Mouse (Mus musculus): Measurements from ENCODE around the gene Olfr1246. TPM values are rescaled to one million over a fixed set of nuclear protein-coding genes. Genes with fewer than 3 reads are reported as not detected.
"Not testable (repeated sequence)": the region's sequence is repeated elsewhere in the genome, so short reads cannot be mapped to it uniquely, and the experiment has no call there.

Gene Olfr1246
- polyA plus RNA-seq (2012; rRNA removed): not detected in 2 replicates

GRCm38 (mm10) chr2:89593057-89593456, at the start of gene Olfr1246:
Gene Olfr1246 (minus strand): TSS chr2:89593157.
- Histone ChIP-seq H3K36me3 (ENCODE audit: control insufficient read depth, insufficient read depth, low read length) (no peaks in the 10 kb centered on the region), H3K4me1 (ENCODE audit: control insufficient read depth, insufficient read depth, insufficient read length, low read length) (no peaks in the 10 kb centered on the region), H3K27me3 (ENCODE audit: control insufficient read depth, insufficient read depth, low read length) (no peaks in the 10 kb centered on the region), H3K27ac (ENCODE audit: insufficient read depth, low read depth, low read length) (no peak within 1 kb of the TSS), H3K4me3 (ENCODE audit: low read depth, low read length) (no peak within 1 kb of the TSS)
- TF ChIP-seq CTCF (IDR thresholded peaks at IDR 0.05; ENCODE audit: extremely low read depth, insufficient read length, insufficient replicate concordance, low read depth, low read length): no peak
- TF ChIP-seq POLR2A (IDR thresholded peaks at IDR 0.05; ENCODE audit: low read depth, low read length): no peak
- 63% methylated on average over 2 of the region's 2 CpGs for WGBS

GRCm38 (mm10) chr2:89634883-89635282, 41.9 kb upstream of the Olfr1246 start, which contains the start of gene Olfr1249:
Gene Olfr1249 (minus strand): TSS chr2:89634983.
- H3K4me1 ChIP-seq (ENCODE audit: control insufficient read depth, insufficient read depth, insufficient read length, low read length): no peaks in the 10 kb centered on the region
- H3K4me3 ChIP-seq (ENCODE audit: low read depth, low read length): no peak within 1 kb of the TSS
- TF ChIP-seq POLR2A (IDR thresholded peaks at IDR 0.05; ENCODE audit: low read depth, low read length) (no peak), CTCF (IDR thresholded peaks at IDR 0.05; ENCODE audit: extremely low read depth, insufficient read length, insufficient replicate concordance, low read depth, low read length) (no peak)
- 87% methylated on average over 2 of the region's 2 CpGs for WGBS
- H3K27me3 ChIP-seq (ENCODE audit: control insufficient read depth, insufficient read depth, low read length): no peaks in the 10 kb centered on the region
- H3K27ac ChIP-seq (ENCODE audit: insufficient read depth, low read depth, low read length): no peak within 1 kb of the TSS
- H3K36me3 ChIP-seq (ENCODE audit: control insufficient read depth, insufficient read depth, low read length): no peaks in the 10 kb centered on the region

- H3K4me3 ChIP-seq (ENCODE audit: low read depth, low read length); H3K4me1 ChIP-seq (ENCODE audit: control insufficient read depth, insufficient read depth, insufficient read length, low read length); H3K27me3 ChIP-seq (ENCODE audit: control insufficient read depth, insufficient read depth, low read length); H3K27ac ChIP-seq (ENCODE audit: insufficient read depth, low read depth, low read length); H3K36me3 ChIP-seq (ENCODE audit: control insufficient read depth, insufficient read depth, low read length): not testable (repeated sequence)
- WGBS: 89% methylated on average over 1 of the region's 1 CpGs
Measured at GRCm38 (mm10) chr2:89618145-89618544, 25.2 kb upstream of the Olfr1246 start, which contains the start of gene Olfr1248. Gene Olfr1248 (minus strand): TSS chr2:89618245.

- no peak within 1 kb of the TSS for H3K27ac ChIP-seq (ENCODE audit: insufficient read depth, low read depth, low read length)
- TF ChIP-seq CTCF (IDR thresholded peaks at IDR 0.05; ENCODE audit: extremely low read depth, insufficient read length, insufficient replicate concordance, low read depth, low read length) (no peak), POLR2A (IDR thresholded peaks at IDR 0.05; ENCODE audit: low read depth, low read length) (no peak)
- 87% methylated on average over 2 of the region's 2 CpGs for WGBS
- H3K36me3 ChIP-seq (ENCODE audit: control insufficient read depth, insufficient read depth, low read length): no peaks in the 10 kb centered on the region
- no peaks in the 10 kb centered on the region for H3K4me1 ChIP-seq (ENCODE audit: control insufficient read depth, insufficient read depth, insufficient read length, low read length)
- H3K27me3 ChIP-seq (ENCODE audit: control insufficient read depth, insufficient read depth, low read length): no peaks in the 10 kb centered on the region
- H3K4me3 ChIP-seq (ENCODE audit: low read depth, low read length): no peak within 1 kb of the TSS
Measured at GRCm38 (mm10) chr2:89614030-89614429, 21.1 kb upstream of the Olfr1246 start, which contains the start of gene Olfr1247. Gene Olfr1247 (minus strand): TSS chr2:89614130.

- Histone ChIP-seq H3K27me3 (ENCODE audit: control insufficient read depth, insufficient read depth, low read length) (no peaks in the 10 kb centered on the region), H3K27ac (ENCODE audit: insufficient read depth, low read depth, low read length) (no peak within 1 kb of the TSS), H3K36me3 (ENCODE audit: control insufficient read depth, insufficient read depth, low read length) (no peaks in the 10 kb centered on the region), H3K4me1 (ENCODE audit: control insufficient read depth, insufficient read depth, insufficient read length, low read length) (no peaks in the 10 kb centered on the region), H3K4me3 (ENCODE audit: low read depth, low read length) (no peak within 1 kb of the TSS)
- TF ChIP-seq CTCF (IDR thresholded peaks at IDR 0.05; ENCODE audit: extremely low read depth, insufficient read length, insufficient replicate concordance, low read depth, low read length): no peak
- 76% methylated on average over 1 of the region's 1 CpGs for WGBS
Measured at GRCm38 (mm10) chr2:89578347-89578746, 14.6 kb downstream of the Olfr1246 start, which contains the start of gene Olfr1245. Gene Olfr1245 (minus strand): TSS chr2:89578447.

- WGBS: 55% methylated on average over 2 of the region's 2 CpGs
- not testable (repeated sequence) for H3K27me3 ChIP-seq (ENCODE audit: control insufficient read depth, insufficient read depth, low read length); H3K4me3 ChIP-seq (ENCODE audit: low read depth, low read length); H3K36me3 ChIP-seq (ENCODE audit: control insufficient read depth, insufficient read depth, low read length); H3K27ac ChIP-seq (ENCODE audit: insufficient read depth, low read depth, low read length); H3K4me1 ChIP-seq (ENCODE audit: control insufficient read depth, insufficient read depth, insufficient read length, low read length)
Measured at GRCm38 (mm10) chr2:89562706-89563105, 30.3 kb downstream of the Olfr1246 start.

- WGBS: 48% methylated on average over 2 of the region's 2 CpGs
- H3K4me3 ChIP-seq (ENCODE audit: low read depth, low read length): no peak overlapping the region
- no peaks in the 10 kb centered on the region for H3K4me1 ChIP-seq (ENCODE audit: control insufficient read depth, insufficient read depth, insufficient read length, low read length)
- no peaks in the 10 kb centered on the region for H3K27me3 ChIP-seq (ENCODE audit: control insufficient read depth, insufficient read depth, low read length)
- H3K36me3 ChIP-seq (ENCODE audit: control insufficient read depth, insufficient read depth, low read length): no peaks in the 10 kb centered on the region
- no peak overlapping the region for H3K27ac ChIP-seq (ENCODE audit: insufficient read depth, low read depth, low read length)
- TF ChIP-seq CTCF (IDR thresholded peaks at IDR 0.05; ENCODE audit: extremely low read depth, insufficient read length, insufficient replicate concordance, low read depth, low read length): no peak
- no peak for TF ChIP-seq POLR2A (IDR thresholded peaks at IDR 0.05; ENCODE audit: low read depth, low read length)
Measured at GRCm38 (mm10) chr2:89544516-89544915, 48.4 kb downstream of the Olfr1246 start.

- WGBS: 65% methylated on average over 1 of the region's 1 CpGs
- TF ChIP-seq POLR2A (IDR thresholded peaks at IDR 0.05; ENCODE audit: low read depth, low read length) (no peak), CTCF (IDR thresholded peaks at IDR 0.05; ENCODE audit: extremely low read depth, insufficient read length, insufficient replicate concordance, low read depth, low read length) (no peak)
- Histone ChIP-seq H3K27me3 (ENCODE audit: control insufficient read depth, insufficient read depth, low read length) (no peaks in the 10 kb centered on the region), H3K27ac (ENCODE audit: insufficient read depth, low read depth, low read length) (no peak overlapping the region), H3K4me1 (ENCODE audit: control insufficient read depth, insufficient read depth, insufficient read length, low read length) (no peaks in the 10 kb centered on the region), H3K4me3 (ENCODE audit: low read depth, low read length) (no peak overlapping the region), H3K36me3 (ENCODE audit: control insufficient read depth, insufficient read depth, low read length) (no peaks in the 10 kb centered on the region)
Measured at GRCm38 (mm10) chr2:89539923-89540322, 53.0 kb downstream of the Olfr1246 start.

Other genes with a start within 250 kb of the Olfr1246 start
- not detected in 2 replicates for gene Olfr1234, start 228.3 kb downstream of the Olfr1246 start, polyA plus RNA-seq (2012; rRNA removed)
- gene Olfr1238, start 183.5 kb downstream of the Olfr1246 start, polyA plus RNA-seq (2012; rRNA removed): not detected in 2 replicates
- gene Olfr1239, start 172.8 kb downstream of the Olfr1246 start, polyA plus RNA-seq (2012; rRNA removed): not detected in 2 replicates
- gene Olfr1240, start 150.2 kb downstream of the Olfr1246 start, polyA plus RNA-seq (2012; rRNA removed): not detected in 2 replicates
- gene Olfr1241, start 106.0 kb downstream of the Olfr1246 start, polyA plus RNA-seq (2012; rRNA removed): not detected in 2 replicates
- gene Olfr1242, start 94.8 kb downstream of the Olfr1246 start, polyA plus RNA-seq (2012; rRNA removed): not detected in 2 replicates
- gene Olfr1243, start 61.7 kb downstream of the Olfr1246 start, polyA plus RNA-seq (2012; rRNA removed): not detected in 2 replicates
- not detected in 2 replicates for gene Olfr1245, start 14.7 kb downstream of the Olfr1246 start, polyA plus RNA-seq (2012; rRNA removed)
- gene Olfr1247, start 21.0 kb upstream of the Olfr1246 start, polyA plus RNA-seq (2012; rRNA removed): not detected in 2 replicates
- not detected in 2 replicates for gene Olfr1248, start 25.1 kb upstream of the Olfr1246 start, polyA plus RNA-seq (2012; rRNA removed)
- gene Olfr1249, start 41.8 kb upstream of the Olfr1246 start, polyA plus RNA-seq (2012; rRNA removed): not detected in 2 replicates
- not detected in 2 replicates for gene Olfr1250, start 68.3 kb upstream of the Olfr1246 start, polyA plus RNA-seq (2012; rRNA removed)
- not detected in 2 replicates for gene Olfr1251, start 78.8 kb upstream of the Olfr1246 start, polyA plus RNA-seq (2012; rRNA removed)
- not detected in 2 replicates for gene Olfr1252, start 131.9 kb upstream of the Olfr1246 start, polyA plus RNA-seq (2012; rRNA removed)
- not detected in 2 replicates for gene Olfr1253, start 163.9 kb upstream of the Olfr1246 start, polyA plus RNA-seq (2012; rRNA removed)
- not detected in 2 replicates for gene Olfr1254, start 200.5 kb upstream of the Olfr1246 start, polyA plus RNA-seq (2012; rRNA removed)
- not detected in 2 replicates for gene Olfr1255, start 218.9 kb upstream of the Olfr1246 start, polyA plus RNA-seq (2012; rRNA removed)
- gene Olfr1256, start 248.4 kb upstream of the Olfr1246 start, polyA plus RNA-seq (2012; rRNA removed): not detected in 2 replicates